Mouse (Mus musculus) fibroblast of lung, adult 2 months (primary cell): ENCODE measurements around the gene Eif2b2.
A peak's percentile ranks its signal among the peaks of the same experiment; 100 is the strongest.

ENCODE experiments used
- DNase-seq: peaks from one replicate; pipeline ENCODE4 v3.0.0-alpha.2; 2011; ENCODE audit warnings: low read depth

The Eif2b2 gene

GRCm38 (mm10) chr12:85194623-85195018 lies 24.7 kb upstream of the Eif2b2 start:
- DNase-seq, result no peak

DNA sequence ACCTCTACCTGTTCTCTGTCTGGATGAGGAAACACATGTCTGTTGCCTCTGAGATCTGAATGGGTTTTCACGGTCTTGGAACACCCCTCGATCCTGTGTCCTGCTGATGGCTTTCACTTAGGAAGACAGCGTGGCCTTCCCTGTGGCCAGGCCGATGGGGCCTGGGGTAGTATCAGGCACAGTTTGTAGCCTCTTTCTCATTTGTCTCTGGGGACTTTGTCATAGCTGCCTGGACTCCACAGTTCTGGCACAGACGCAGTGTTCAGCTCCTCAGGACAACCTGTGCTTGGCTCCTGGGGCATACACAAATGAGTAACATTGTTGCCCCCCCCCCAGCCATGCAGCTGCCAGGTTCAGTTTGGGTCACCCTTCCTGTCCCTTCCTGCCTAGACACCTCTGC lies 24.2 kb upstream of the Eif2b2 start:
- no peak for DNase-seq

DNA sequence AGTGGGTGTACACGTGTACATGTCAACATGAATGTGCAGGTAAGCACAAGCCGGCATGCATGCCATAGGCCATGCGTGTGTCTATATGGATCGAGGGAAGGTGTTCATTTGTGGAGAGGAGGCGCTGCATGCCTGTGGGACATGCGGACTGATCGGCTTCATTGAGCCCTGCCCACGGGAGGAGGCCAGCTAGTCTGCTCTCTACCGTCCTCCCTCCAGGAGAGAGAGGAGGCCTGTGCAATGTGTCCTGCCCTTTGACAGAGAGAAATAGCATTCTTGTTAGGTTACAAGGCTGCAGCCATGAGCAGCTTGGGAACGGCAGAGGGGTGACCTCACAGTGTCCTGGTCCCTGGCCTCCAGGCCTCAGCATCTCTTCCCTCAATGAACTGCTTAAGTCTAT lies 23.1 kb upstream of the Eif2b2 start:
- DNase-seq, result no peak

DNA sequence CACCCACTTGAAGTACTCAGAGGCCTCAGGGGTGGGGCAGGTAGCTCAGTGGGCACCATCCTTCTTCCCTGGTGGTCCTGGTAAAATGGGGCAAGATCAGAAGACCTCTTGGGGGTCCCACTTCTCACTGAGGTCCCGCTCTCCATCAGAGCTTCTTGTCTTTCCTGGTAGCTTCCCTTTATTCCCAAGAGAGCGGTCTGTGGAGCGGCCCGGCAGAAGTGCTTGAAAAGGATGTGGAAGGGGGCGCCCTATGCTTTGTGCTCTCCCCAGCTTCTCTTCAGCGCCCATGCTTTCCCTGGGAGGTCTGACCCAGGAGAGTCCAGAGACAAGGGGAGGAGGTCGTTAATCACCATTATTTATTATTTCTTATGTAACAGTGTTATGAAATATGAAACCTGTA lies 21.9 kb upstream of the Eif2b2 start:
- DNase-seq, result no peak

GRCm38 (mm10) chr12:85197936-85198335 lies 21.3 kb upstream of the Eif2b2 start:
- DNase-seq, result no peak

- no peak for DNase-seq
Measured at GRCm38 (mm10) chr12:85199954-85200353, 19.3 kb upstream of the Eif2b2 start.

DNA sequence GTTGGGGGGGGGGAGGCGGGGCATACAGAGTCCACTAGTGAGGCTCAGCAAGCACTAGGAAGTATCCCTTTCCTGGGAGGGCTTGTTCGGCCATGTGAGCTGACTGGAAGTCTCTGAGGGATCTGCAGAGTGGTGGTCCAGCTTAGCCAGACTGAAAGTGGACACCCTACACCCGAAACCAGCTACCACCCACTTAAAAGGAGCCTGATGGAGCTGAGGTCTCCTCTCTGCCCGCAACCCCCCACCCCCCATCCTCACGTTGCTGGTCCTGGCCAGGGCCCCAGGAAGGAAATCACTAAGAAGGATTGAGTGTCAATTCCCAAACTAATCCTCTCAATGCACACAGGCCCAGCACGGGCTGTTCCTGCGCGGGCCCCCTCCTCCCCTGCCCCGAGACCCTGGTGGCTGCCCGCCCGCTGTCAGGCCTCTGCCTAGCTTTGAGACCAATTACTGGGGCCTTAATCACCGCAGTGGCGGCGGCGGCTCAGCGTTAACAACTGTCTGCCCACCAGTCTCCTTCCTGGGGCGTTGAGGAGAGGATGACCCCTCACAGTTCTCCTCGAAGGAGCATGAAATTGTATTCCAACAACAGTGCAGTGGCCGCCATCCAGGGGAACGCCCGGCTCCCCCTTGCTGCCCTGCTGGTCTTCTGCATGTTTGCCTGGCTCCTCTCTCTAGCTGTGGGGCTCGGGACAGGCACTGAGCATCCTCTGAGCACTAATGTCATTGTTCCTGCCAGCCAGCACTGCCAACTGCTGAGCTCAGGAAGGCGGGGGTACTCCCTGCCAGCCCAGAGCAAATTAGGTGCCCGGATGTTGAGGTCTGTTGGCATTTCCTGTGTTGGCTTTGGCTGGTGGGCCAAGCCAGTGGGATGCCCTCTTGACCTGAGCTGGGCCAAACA lies 18.1 kb upstream of the Eif2b2 start:
- DNase-seq, result peak; percentile 69

DNA sequence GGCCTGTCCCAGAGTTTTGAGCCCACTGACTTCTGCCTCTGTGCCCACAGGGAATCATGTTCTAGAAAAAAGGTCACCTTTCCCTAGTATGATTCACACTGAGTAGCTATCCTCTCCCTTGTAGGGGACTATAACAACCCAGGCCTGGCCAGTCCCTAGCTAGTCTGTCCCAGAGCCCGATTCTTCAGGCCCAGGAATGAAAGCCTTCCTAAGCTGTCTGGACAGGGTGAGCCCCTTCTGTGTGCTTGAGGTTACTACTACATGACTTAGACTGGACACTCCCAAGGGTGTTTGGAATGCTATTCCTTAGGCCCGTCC lies 17.5 kb upstream of the Eif2b2 start:
- no peak for DNase-seq

GRCm38 (mm10) chr12:85202191-85202590 lies 17.1 kb upstream of the Eif2b2 start:
- no peak for DNase-seq

GRCm38 (mm10) chr12:85203699-85204098 lies 15.6 kb upstream of the Eif2b2 start:
- DNase-seq, result no peak

DNA sequence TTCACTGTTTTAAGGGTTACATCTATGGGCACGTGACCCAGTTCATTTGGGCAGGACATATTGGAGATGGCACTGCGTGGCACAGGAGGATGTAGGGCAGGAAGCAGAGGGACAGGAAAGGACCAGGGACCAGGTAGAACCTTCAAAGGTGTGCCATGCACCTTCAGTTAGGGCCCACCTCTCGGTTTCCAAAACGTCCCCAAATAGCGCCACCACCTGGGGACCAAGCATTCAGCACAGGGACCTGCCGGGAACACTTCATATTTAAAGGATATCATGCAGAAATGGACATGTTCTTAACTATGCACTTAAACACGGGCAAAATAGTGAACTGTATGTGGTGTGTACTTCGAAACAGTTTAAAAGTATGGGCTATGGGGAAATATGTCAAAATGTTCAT lies 15.2 kb upstream of the Eif2b2 start:
- DNase-seq, result no peak

DNA sequence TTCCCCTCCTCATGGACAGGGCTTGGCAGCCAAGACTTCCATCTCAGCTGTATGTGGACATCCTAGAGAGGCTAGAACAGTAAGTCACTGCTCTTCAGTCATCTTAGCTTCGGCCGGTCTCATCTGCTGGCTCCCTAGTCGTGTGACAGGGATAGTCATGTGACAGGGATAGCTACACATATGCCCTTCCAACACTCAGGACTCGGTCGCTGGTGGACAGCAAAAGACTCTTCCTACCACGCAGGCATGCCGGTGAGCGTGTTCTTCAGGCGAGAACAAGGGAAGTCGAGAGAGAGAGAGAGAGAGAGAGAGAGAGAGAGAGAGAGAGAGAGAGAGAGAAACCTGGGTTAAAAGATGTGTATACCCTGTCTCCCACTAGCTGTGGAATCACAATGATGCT lies 13.9 kb upstream of the Eif2b2 start:
- DNase-seq, result no peak

DNA sequence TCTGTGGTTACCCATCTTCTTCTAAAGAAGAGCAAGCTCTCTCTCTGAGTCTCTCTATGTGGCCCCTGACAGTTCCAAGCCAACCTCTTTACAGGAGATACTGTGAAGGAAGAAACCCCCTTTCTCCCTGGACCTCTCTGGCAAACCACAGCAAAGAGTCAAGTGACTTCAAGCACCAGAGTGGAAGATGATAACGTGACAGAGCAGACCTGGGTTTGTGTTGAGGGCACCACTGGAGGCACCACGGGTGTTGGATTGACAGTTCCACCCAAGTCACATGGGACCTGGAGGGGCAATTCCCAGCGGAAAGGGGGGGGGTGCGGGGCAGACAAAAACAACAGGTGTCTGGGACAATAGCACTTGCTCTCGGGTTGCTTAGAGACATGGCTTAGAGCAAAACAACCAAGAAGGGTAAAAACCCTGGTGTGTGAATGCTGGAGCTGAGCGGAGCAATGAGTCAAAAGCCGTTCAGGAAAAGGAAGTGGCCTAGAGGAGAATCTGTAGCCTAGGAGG lies 10.5 kb upstream of the Eif2b2 start:
- DNase-seq, result no peak

DNA sequence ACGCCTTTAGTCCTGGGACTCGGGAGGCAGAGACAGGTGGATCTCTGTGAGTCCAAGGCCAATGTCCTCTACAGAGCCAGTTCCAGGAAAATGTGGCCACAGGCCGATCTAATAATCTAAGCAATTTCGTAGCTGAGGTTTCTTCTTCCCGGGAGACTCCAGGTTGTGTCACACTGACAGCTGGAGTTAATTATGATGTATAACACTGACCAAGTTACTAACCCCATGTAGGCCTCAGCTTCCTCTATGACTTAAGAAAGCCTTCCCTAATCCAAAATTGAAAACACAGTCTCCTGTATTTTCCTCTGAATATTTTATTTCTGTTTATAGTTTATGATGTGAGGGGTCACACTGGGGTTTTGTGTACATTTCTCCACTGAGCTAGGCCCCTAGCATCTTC lies 4.2 kb upstream of the Eif2b2 start:
- DNase-seq, result no peak

- DNase-seq, result no peak
Measured at GRCm38 (mm10) chr12:85217733-85218310, 1.5 kb upstream of the Eif2b2 start.

DNA sequence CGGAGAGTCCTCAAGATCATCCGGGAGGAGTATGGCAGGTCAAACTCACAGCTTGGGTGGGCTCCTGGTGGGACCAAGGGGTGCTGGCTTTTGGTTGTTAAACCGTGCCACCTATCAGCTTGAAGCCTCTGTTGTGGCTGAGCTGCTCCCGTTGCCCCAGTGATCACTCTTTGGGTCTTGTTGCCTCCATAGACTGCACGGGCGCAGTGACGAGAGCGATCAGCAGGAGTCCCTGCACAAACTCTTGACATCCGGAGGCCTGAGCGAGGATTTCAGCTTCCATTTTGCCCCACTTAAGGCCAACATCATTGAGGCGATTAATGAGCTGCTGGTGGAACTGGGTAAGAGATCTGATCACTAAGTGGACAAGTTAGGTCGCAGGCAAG lies 617 bp downstream of the Eif2b2 start:
- no peak for DNase-seq

DNA sequence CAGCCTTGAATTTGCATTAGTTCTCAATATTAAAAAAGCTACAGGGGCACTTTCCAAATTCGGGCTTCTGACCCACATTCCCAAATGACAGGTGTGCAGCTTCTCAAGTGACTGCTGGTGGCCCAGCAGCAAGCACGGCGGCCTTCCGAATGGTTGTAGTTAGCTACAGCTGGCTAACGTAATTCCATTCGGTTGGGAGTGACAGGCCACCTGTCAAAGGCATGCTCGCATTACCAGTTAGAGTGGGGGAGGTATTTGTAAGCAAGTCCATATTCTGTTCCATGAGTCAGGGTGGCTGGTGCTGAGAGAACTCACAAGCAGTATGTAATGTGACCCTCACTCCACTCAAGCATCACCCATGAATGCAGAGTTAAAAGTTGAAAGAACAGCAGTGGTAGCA lies 7.9 kb downstream of the Eif2b2 start:
- no peak for DNase-seq

DNA sequence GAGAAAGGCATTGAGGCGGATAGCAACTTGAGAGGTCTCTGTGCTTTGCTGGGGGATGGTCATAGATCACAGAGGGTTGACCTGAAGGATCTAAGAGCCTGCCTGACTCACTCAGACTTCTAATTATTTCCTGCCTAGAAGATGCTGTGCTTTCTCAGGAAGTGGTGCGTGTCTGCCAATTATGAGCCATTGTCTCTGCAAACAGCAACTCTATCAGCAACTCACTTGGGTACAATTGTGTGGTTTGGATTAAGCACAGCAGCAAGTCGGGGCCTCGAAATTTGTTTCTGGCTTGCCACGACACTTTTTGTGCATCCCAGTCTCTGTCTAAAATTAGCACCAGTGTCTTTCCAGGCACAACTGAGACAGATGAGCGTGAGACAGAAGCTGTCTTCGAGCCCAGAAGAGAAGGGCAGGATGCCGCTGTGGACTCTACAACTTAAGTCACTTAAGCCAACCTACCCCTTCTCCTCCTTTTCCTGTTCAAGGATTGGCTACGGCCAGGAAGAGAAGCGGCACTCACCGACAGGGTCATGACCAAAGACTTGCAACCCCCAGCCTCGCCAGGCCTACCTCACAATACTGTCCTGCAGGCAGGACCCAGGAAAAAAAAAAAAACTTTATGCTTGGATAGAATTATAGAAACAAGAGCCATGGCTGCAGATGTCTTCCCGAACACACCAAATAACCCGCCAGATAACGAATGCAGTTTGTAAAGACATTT lies 8.8 kb downstream of the Eif2b2 start:
- no peak for DNase-seq

GRCm38 (mm10) chr12:85233376-85234358 lies 14.4 kb downstream of the Eif2b2 start:
- peak; percentile 54 for DNase-seq

DNA sequence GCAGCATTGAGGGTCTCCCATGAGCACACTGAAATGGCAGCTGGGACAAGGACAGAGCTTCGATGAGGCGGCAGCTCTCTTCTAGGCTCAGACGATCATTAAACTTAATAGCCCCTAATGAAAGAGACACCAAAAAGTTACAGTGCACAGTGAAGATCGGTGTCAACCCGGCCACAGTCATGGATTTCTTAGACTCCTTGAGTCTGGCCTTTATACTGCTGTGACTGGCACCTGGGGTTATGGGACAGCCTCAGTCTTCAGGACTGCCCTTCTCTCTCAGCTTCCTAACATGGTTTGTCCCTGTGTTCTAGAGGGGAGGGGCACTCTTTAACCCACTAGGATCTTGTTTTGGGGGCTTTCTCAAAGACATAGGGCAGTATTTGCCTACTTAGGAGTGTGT lies 18.3 kb downstream of the Eif2b2 start:
- no peak for DNase-seq

- DNase-seq, result no peak
Measured at GRCm38 (mm10) chr12:85252083-85252482, 32.8 kb downstream of the Eif2b2 start.
